Mouse (Mus musculus): ENCODE data around the gene Mllt3. TPM values are rescaled to one million over a fixed set of nuclear protein-coding genes. Genes with fewer than 3 reads are reported as not detected.

Mllt3 gene
- polyA plus RNA-seq, 1 experiment from 2014 or later, result 54.3 TPM

GRCm38 (mm10) chr4:87739524-87740128 is 293.5 kb downstream of the Mllt3 start:
- H3K4me3 ChIP-seq, result no peak overlapping the region
- 71% methylated on average over 7 of the region's 7 CpGs for WGBS
- no peaks in the 10 kb centered on the region for H3K36me3 ChIP-seq
- H3K4me1 ChIP-seq (replicated peaks), result peaks cover 9% of the 10 kb centered on the region
- no peak for ATAC-seq (ENCODE audit: insufficient number of reproducible peaks, low FRiP score)
- H3K4me2 ChIP-seq, result no peak overlapping the region
- peaks cover 3% of the 10 kb centered on the region for H3K9me3 ChIP-seq (replicated peaks)
- no peak overlapping the region for H3K27ac ChIP-seq (ENCODE audit: poor library complexity, severe bottlenecking)
- no peaks in the 10 kb centered on the region for H3K27me3 ChIP-seq (replicated peaks)
- H3K9ac ChIP-seq, result no peak overlapping the region

- H3K4me2 ChIP-seq, result no peak overlapping the region
- 81% methylated on average over 2 of the region's 2 CpGs for WGBS
- peaks cover 4% of the 10 kb centered on the region for H3K9me3 ChIP-seq (replicated peaks)
- no peak overlapping the region for H3K27ac ChIP-seq (ENCODE audit: poor library complexity, severe bottlenecking)
- no peak for ATAC-seq (ENCODE audit: insufficient number of reproducible peaks, low FRiP score)
- no peaks in the 10 kb centered on the region for H3K36me3 ChIP-seq
- H3K4me3 ChIP-seq, result no peak overlapping the region
- H3K9ac ChIP-seq, result no peak overlapping the region
- peaks cover 9% of the 10 kb centered on the region for H3K4me1 ChIP-seq (replicated peaks)
- no peaks in the 10 kb centered on the region for H3K27me3 ChIP-seq (replicated peaks)
Observed at GRCm38 (mm10) chr4:87739104-87739503, 294.1 kb downstream of the Mllt3 start.

DNA sequence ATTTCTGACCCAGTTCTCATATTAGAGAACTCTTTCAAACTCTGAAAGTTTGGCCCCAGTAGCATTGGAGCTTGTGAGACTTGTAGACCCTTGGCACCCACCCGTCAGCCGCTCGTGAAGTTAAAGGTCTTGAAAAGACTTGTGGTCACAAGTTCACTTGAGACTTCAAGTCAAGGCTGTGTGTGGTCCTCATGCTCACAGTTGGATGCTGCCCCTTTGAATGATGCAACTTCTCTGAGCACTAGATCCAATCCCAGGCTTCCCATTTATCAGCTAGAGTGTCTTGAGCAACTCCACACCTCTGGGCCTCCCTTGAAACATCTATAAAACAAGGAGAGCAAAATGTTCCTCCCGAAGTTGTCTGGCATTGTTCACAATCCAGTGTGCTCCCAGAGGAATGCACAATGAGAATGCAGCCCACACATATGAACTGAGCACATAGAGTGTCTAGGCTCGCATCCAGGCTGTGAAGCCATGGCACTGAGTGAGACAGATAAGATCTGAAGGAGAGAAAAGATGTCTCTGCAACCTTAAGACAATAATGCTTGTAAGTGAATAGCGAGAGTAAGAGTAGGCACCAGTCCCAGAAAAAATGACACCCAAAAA is 295.9 kb downstream of the Mllt3 start:
- no peak overlapping the region for H3K4me3 ChIP-seq
- H3K4me1 ChIP-seq (replicated peaks), result peaks cover 9% of the 10 kb centered on the region
- no peak overlapping the region for H3K9ac ChIP-seq
- no peaks in the 10 kb centered on the region for H3K27me3 ChIP-seq (replicated peaks)
- H3K4me2 ChIP-seq, result no peak overlapping the region
- no peaks in the 10 kb centered on the region for H3K36me3 ChIP-seq
- WGBS, result 72% methylated on average over 6 of the region's 6 CpGs
- peaks cover 4% of the 10 kb centered on the region for H3K9me3 ChIP-seq (replicated peaks)
- no peak for ATAC-seq (ENCODE audit: insufficient number of reproducible peaks, low FRiP score)
- no peak overlapping the region for H3K27ac ChIP-seq (ENCODE audit: poor library complexity, severe bottlenecking)

DNA sequence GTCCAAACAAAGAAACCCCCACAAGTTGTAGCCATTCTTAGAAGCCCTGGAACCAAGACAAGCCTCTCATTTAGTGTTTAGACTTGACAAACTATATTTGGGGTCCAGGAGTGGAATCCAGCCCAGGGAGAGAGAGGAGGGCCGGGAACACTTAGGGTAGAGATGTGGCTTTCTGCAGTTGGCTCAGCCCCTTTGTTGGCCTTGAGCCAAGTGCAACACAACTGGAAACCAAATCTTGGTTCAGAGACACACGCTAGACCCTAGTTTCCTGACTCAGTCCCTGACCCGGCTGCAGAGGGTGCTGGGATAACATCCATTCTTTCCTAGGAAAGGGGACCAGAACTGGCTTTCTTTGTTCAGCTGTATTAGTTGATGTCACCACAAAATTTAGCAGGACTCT is 296.4 kb downstream of the Mllt3 start:
- peaks cover 9% of the 10 kb centered on the region for H3K4me1 ChIP-seq (replicated peaks)
- peaks cover 4% of the 10 kb centered on the region for H3K9me3 ChIP-seq (replicated peaks)

GRCm38 (mm10) chr4:87731118-87731672 is 302.0 kb downstream of the Mllt3 start:
- Histone ChIP-seq H3K4me2 (no peak overlapping the region), H3K36me3 (no peaks in the 10 kb centered on the region), H3K9ac (no peak overlapping the region), H3K27ac (ENCODE audit: poor library complexity, severe bottlenecking) (no peak overlapping the region), H3K4me1 (replicated peaks) (peaks cover 3% of the 10 kb centered on the region; the same call in 1 of the 2 replicates), H3K9me3 (replicated peaks) (peaks cover 4% of the 10 kb centered on the region), H3K4me3 (no peak overlapping the region), H3K27me3 (replicated peaks) (no peaks in the 10 kb centered on the region)
- 69% methylated on average over 5 of the region's 5 CpGs for WGBS
- ATAC-seq (ENCODE audit: insufficient number of reproducible peaks, low FRiP score), result no peak

More for the DNA sequence above, 296.4 kb downstream of the Mllt3 start:
- ATAC-seq (ENCODE audit: insufficient number of reproducible peaks, low FRiP score), result no peak
- Histone ChIP-seq H3K4me3 (no peak overlapping the region), H3K9ac (no peak overlapping the region), H3K27ac (ENCODE audit: poor library complexity, severe bottlenecking) (no peak overlapping the region), H3K27me3 (replicated peaks) (no peaks in the 10 kb centered on the region), H3K36me3 (no peaks in the 10 kb centered on the region), H3K4me2 (no peak overlapping the region)
- 24% methylated on average over 3 of the region's 3 CpGs for WGBS

GRCm38 (mm10) chr4:87728581-87728980 is 304.6 kb downstream of the Mllt3 start:
- WGBS, result 50% methylated on average over 1 of the region's 1 CpGs
- H3K4me2 ChIP-seq, result no peak overlapping the region

GRCm38 (mm10) chr4:87723448-87723847 is 309.7 kb downstream of the Mllt3 start:
- Histone ChIP-seq H3K27ac (ENCODE audit: poor library complexity, severe bottlenecking) (no peak overlapping the region), H3K36me3 (no peaks in the 10 kb centered on the region), H3K4me3 (no peak overlapping the region), H3K9me3 (replicated peaks) (no peaks in the 10 kb centered on the region), H3K9ac (no peak overlapping the region), H3K4me2 (no peak overlapping the region), H3K4me1 (replicated peaks) (no peaks in the 10 kb centered on the region), H3K27me3 (replicated peaks) (no peaks in the 10 kb centered on the region)
- no peak for ATAC-seq (ENCODE audit: insufficient number of reproducible peaks, low FRiP score)
- 83% methylated on average over 6 of the region's 6 CpGs for WGBS

More at GRCm38 (mm10) chr4:87728581-87728980, 304.6 kb downstream of the Mllt3 start:
- H3K4me3 ChIP-seq, result no peak overlapping the region
- H3K9ac ChIP-seq, result no peak overlapping the region
- ATAC-seq (ENCODE audit: insufficient number of reproducible peaks, low FRiP score), result no peak
- H3K27ac ChIP-seq (ENCODE audit: poor library complexity, severe bottlenecking), result no peak overlapping the region
- no peaks in the 10 kb centered on the region for H3K9me3 ChIP-seq (replicated peaks)
- H3K4me1 ChIP-seq (replicated peaks), result peaks cover 3% of the 10 kb centered on the region; the same call in 1 of the 2 replicates
- no peaks in the 10 kb centered on the region for H3K36me3 ChIP-seq
- H3K27me3 ChIP-seq (replicated peaks), result no peaks in the 10 kb centered on the region

Other genes with a start within 250 kb of the Mllt3 start
- gene Focad, start 61.3 kb upstream of the Mllt3 start, polyA plus RNA-seq (2016; fragmentation: Nextera tagmentation; extraction: Ambion mirVana), result 11.2 and 12.2 TPM in 2 replicates